Mouse (Mus musculus) liver, embryonic 11.5 days (tissue): ENCODE measurements around the gene 4930505A04Rik. TPM values are rescaled to one million over a fixed set of nuclear protein-coding genes. Genes with fewer than 3 reads are reported as not detected.

Experiments used
- ATAC-seq: fragments of 200-750 bp; cut with Nextera tagmentation; replicated peaks from 2 replicates; pipeline ENCODE4 v1.8.0; 2017; ENCODE audit warnings: moderate number of reproducible peaks, mild to moderate bottlenecking, moderate TSS enrichment, moderate library complexity; ENCODE audit not compliant: low FRiP score
- DNase-seq: peaks from one replicate; pipeline ENCODE4 v3.0.0-alpha.2; 2017; ENCODE audit warnings: low spot score
- H3K27ac ChIP-seq: fragments of 300-500 bp; sonication (generic); 2 replicates; pipeline ENCODE4 v1.5.1; 2014; ENCODE audit warnings: mild to moderate bottlenecking, low read depth, low read length, control low read depth
- H3K27me3 ChIP-seq: fragments of 300-500 bp; sonication (generic); replicated peaks from 2 replicates; pipeline ENCODE4 v1.6.1; 2014; ENCODE audit warnings: low read length, mixed read lengths; ENCODE audit not compliant: control insufficient read depth, insufficient read depth
- H3K36me3 ChIP-seq: fragments of 300-500 bp; sonication (generic); 2 replicates; pipeline ENCODE4 v1.6.1; 2014; ENCODE audit warnings: mild to moderate bottlenecking, low read length, moderate library complexity, mixed read lengths; ENCODE audit not compliant: control insufficient read depth, insufficient read depth
- H3K4me1 ChIP-seq: fragments of 300-500 bp; sonication (generic); replicated peaks from 2 replicates; pipeline ENCODE4 v1.6.1; 2014; ENCODE audit warnings: low read length, mixed read lengths; ENCODE audit not compliant: control insufficient read depth, insufficient read depth
- H3K4me2 ChIP-seq: fragments of 300-500 bp; sonication (generic); 2 replicates; pipeline ENCODE4 v1.6.1; 2014; ENCODE audit warnings: mild to moderate bottlenecking, control low read depth, moderate library complexity
- H3K4me3 ChIP-seq: fragments of 300-500 bp; sonication (generic); 2 replicates; pipeline ENCODE4 v1.5.1; 2014; ENCODE audit warnings: low read depth, low read length, control low read depth
- H3K9ac ChIP-seq: fragments of 300-500 bp; sonication (generic); 2 replicates; pipeline ENCODE4 v1.6.1; 2014; ENCODE audit warnings: low read depth, low read length, control low read depth
- H3K9me3 ChIP-seq: fragments of 300-500 bp; sonication (generic); 2 replicates; pipeline ENCODE4 v1.6.1; 2016; ENCODE audit warnings: low read length, inconsistent platforms, mixed read lengths; ENCODE audit not compliant: control insufficient read depth
- WGBS: fragments of 180-500 bp; shearing (Covaris S2); extraction: QIAGEN DNeasy Blood & Tissue Kit; methylation state at CpG from one replicate; pipeline ENCODE4 v1.1.7; 2014; 5-methylcytosine and 5-hydroxymethylcytosine counted together
- polyA plus RNA-seq: library from polyadenylated mRNA; unstranded; fragments of >200 nt; fragmentation: Nextera tagmentation; extraction: Ambion mirVana; gene quantifications from 2 replicates; pipeline ENCODE4 v1.2.1, GENCODE M21; 2014

The 4930505A04Rik gene
- polyA plus RNA-seq, 1 experiment from 2014 or later = not detected

DNA sequence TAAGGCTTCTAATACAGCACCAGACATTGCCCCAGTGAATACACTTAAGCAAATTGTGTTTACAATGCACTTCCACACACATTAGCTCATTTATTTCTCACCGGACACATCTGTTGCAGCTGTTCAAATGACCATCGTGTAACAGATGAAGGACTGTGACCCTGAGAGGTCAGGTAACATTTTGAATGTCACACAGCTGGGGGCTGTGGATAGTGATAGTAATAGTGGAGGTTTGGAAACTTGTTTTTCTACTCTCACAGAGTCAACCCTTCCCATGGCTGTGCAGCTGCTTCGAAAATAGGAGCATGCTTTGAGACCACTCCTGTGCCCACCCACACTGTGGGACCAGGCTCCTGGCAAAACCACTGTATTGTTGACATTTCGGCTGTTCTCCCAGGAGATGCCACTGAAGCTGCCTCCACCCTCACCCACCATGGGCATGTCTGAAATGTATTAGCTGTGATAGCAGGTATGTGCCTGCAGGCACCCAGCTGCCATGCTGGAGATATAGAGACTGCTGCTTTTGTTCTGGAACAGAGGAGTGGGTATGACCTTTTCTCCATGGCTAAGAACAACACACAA lies 66.9 kb downstream of the 4930505A04Rik start:
- H3K9ac ChIP-seq = no peak overlapping the region
- H3K4me2 ChIP-seq = no peak overlapping the region
- no peak overlapping the region for H3K4me3 ChIP-seq
- no peaks in the 10 kb centered on the region for H3K27me3 ChIP-seq
- H3K27ac ChIP-seq = no peak overlapping the region
- H3K36me3 ChIP-seq = no peaks in the 10 kb centered on the region
- ATAC-seq (no peak), DNase-seq (no peak)
- H3K9me3 ChIP-seq = no peaks in the 10 kb centered on the region
- no peaks in the 10 kb centered on the region for H3K4me1 ChIP-seq
- 62% methylated on average over 4 of the region's 4 CpGs for WGBS

- H3K27me3 ChIP-seq = no peaks in the 10 kb centered on the region
- H3K4me2 ChIP-seq = no peak overlapping the region
- ATAC-seq (no peak), DNase-seq (no peak)
- H3K27ac ChIP-seq = no peak overlapping the region
- H3K4me1 ChIP-seq = no peaks in the 10 kb centered on the region
- H3K9me3 ChIP-seq = no peaks in the 10 kb centered on the region
- H3K9ac ChIP-seq = no peak overlapping the region
- no peaks in the 10 kb centered on the region for H3K36me3 ChIP-seq
- no peak overlapping the region for H3K4me3 ChIP-seq
Measured at GRCm38 (mm10) chr11:30394351-30394750, 77.3 kb downstream of the 4930505A04Rik start.

DNA sequence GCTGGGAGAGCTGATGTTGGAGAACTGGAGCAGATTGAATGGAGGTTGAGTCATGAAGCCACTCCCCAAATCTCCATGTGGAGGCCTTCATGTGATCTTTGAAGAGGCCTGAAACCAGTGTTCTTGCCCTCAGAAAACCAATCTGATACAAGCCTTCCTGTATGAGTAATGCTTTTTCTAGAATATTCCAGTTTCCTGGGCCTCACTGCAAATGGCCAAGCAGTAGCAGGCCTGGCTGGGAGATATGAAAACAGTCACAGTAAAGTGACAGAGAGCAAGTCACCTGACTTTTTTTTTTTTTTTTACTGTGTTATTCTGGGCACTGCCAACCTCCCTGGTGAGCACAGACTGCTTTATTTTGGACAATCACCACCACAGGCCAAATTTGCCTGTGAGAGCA lies 88.6 kb downstream of the 4930505A04Rik start:
- no peaks in the 10 kb centered on the region for H3K27me3 ChIP-seq
- H3K4me2 ChIP-seq = no peak overlapping the region
- DNase-seq (no peak), ATAC-seq (no peak)
- no peaks in the 10 kb centered on the region for H3K4me1 ChIP-seq
- H3K9me3 ChIP-seq = no peaks in the 10 kb centered on the region
- no peak overlapping the region for H3K9ac ChIP-seq
- H3K4me3 ChIP-seq = no peak overlapping the region
- H3K36me3 ChIP-seq = no peaks in the 10 kb centered on the region
- no peak overlapping the region for H3K27ac ChIP-seq

Other genes with a start within 250 kb of the 4930505A04Rik start
- gene Sptbn1, start 203.7 kb downstream of the 4930505A04Rik start, polyA plus RNA-seq = 43.7 and 45.8 TPM in 2 replicates
- 4.7 and 7.2 TPM in 2 replicates for gene Acyp2, start 177.8 kb upstream of the 4930505A04Rik start, polyA plus RNA-seq